Mouse (Mus musculus): Measurements from ENCODE around the gene 6330409D20Rik. TPM values are rescaled to one million over a fixed set of nuclear protein-coding genes. Genes with fewer than 3 reads are reported as not detected.

Gene 6330409D20Rik
- polyA plus RNA-seq, 1 experiment from 2014 or later = 0.30 TPM

DNA sequence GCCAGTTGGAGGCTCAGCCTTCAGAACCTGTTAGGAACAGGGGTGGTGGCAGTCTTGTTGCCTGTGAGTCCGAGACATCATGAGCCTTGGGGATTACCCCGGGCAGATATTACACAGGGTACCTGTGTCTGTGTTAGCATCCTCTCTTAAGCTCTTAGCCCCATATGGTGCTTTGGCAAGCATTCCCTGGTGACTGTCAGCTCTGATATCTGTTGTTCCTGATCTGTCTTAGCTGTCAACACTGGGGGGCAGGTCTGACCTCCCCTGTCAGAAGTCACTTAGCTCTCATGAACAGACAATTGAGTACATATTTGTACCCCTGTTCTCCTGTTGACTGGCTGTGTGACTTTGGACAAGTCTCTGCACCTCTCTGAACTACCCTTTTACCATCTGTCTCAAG is 18.2 kb upstream of the 6330409D20Rik start:
- H3K9ac ChIP-seq (replicated peaks; ENCODE audit: low read depth) = no peak overlapping the region
- 91% methylated on average over 2 of the region's 2 CpGs for WGBS

GRCm38 (mm10) chr2:32758503-32758902 is 17.7 kb upstream of the 6330409D20Rik start:
- Histone ChIP-seq H3K9me3 (ENCODE audit: low read length) (no peaks in the 10 kb centered on the region), H3K27me3 (replicated peaks; ENCODE audit: insufficient read depth, low read length) (no peaks in the 10 kb centered on the region), H3K4me2 (replicated peaks; ENCODE audit: low read depth, low read length) (no peak overlapping the region), H3K4me1 (ENCODE audit: insufficient read depth, low read depth, low read length) (no peaks in the 10 kb centered on the region), H3K36me3 (ENCODE audit: insufficient read depth, low read length) (peaks cover 9% of the 10 kb centered on the region; the same call in 1 of the 2 replicates), H3K4me3 (ENCODE audit: low read depth, low read length) (no peak overlapping the region), H3K9ac (replicated peaks; ENCODE audit: low read depth) (no peak overlapping the region), H3K27ac (ENCODE audit: low read length) (no peak overlapping the region)
- ATAC-seq (no peak), DNase-seq (ENCODE audit: low spot score) (no peak)
- 69% methylated on average over 8 of the region's 8 CpGs for WGBS
- TF ChIP-seq EP300 (IDR thresholded peaks at IDR 0.05) (no peak), CTCF (IDR thresholded peaks at IDR 0.05) (no peak)

More for the DNA sequence above, 18.2 kb upstream of the 6330409D20Rik start:
- Histone ChIP-seq H3K4me1 (ENCODE audit: insufficient read depth, low read depth, low read length) (no peaks in the 10 kb centered on the region), H3K4me3 (ENCODE audit: low read depth, low read length) (no peak overlapping the region), H3K27ac (ENCODE audit: low read length) (no peak overlapping the region), H3K36me3 (ENCODE audit: insufficient read depth, low read length) (peaks cover 7% of the 10 kb centered on the region; the same call in 1 of the 2 replicates), H3K9me3 (ENCODE audit: low read length) (no peaks in the 10 kb centered on the region), H3K4me2 (replicated peaks; ENCODE audit: low read depth, low read length) (no peak overlapping the region), H3K27me3 (replicated peaks; ENCODE audit: insufficient read depth, low read length) (no peaks in the 10 kb centered on the region)
- ATAC-seq (no peak), DNase-seq (ENCODE audit: low spot score) (no peak)
- TF ChIP-seq EP300 (IDR thresholded peaks at IDR 0.05) (no peak), CTCF (IDR thresholded peaks at IDR 0.05) (no peak)

- Histone ChIP-seq H3K36me3 (ENCODE audit: insufficient read depth, low read length) (peaks cover 11% of the 10 kb centered on the region; the same call in 1 of the 2 replicates), H3K4me3 (ENCODE audit: low read depth, low read length) (peak within 1 kb of the TSS; percentile 58)
These were observed 16.4 kb upstream of the 6330409D20Rik start, which contains the start of gene Tor2a for GRCm38 (mm10) chr2:32757056-32757845. TSS of gene Tor2a (plus strand) at chr2:32757234.

GRCm38 (mm10) chr2:32756674-32757055 is 15.8 kb upstream of the 6330409D20Rik start:
- H3K27ac ChIP-seq (ENCODE audit: low read length) = no peak overlapping the region
- WGBS = 34% methylated on average over 6 of the region's 6 CpGs
- no peak overlapping the region for H3K4me2 ChIP-seq (replicated peaks; ENCODE audit: low read depth, low read length)
- DNase-seq (ENCODE audit: low spot score) = no peak
- peak; percentile 15 for ATAC-seq
- no peak for TF ChIP-seq EP300 (IDR thresholded peaks at IDR 0.05)
- TF ChIP-seq CTCF (IDR thresholded peaks at IDR 0.05) = no peak
- no peaks in the 10 kb centered on the region for H3K9me3 ChIP-seq (ENCODE audit: low read length)
- H3K9ac ChIP-seq (replicated peaks; ENCODE audit: low read depth) = no peak overlapping the region
- H3K27me3 ChIP-seq (replicated peaks; ENCODE audit: insufficient read depth, low read length) = no peaks in the 10 kb centered on the region
- peaks cover 7% of the 10 kb centered on the region; the same call in 1 of the 2 replicates for H3K36me3 ChIP-seq (ENCODE audit: insufficient read depth, low read length)
- H3K4me3 ChIP-seq (ENCODE audit: low read depth, low read length) = no peak overlapping the region
- H3K4me1 ChIP-seq (ENCODE audit: insufficient read depth, low read depth, low read length) = no peaks in the 10 kb centered on the region

More at GRCm38 (mm10) chr2:32757056-32757845, 16.4 kb upstream of the 6330409D20Rik start, which contains the start of gene Tor2a:
- Histone ChIP-seq H3K27ac (ENCODE audit: low read length) (peak within 1 kb of the TSS; percentile 92), H3K4me2 (replicated peaks; ENCODE audit: low read depth, low read length) (peak within 1 kb of the TSS; percentile 78), H3K4me1 (ENCODE audit: insufficient read depth, low read depth, low read length) (no peaks in the 10 kb centered on the region), H3K9ac (replicated peaks; ENCODE audit: low read depth) (peak within 1 kb of the TSS; percentile 71), H3K9me3 (ENCODE audit: low read length) (no peaks in the 10 kb centered on the region), H3K27me3 (replicated peaks; ENCODE audit: insufficient read depth, low read length) (no peaks in the 10 kb centered on the region)
- ATAC-seq (peak; percentile 97), DNase-seq (ENCODE audit: low spot score) (peak; percentile 99)
- TF ChIP-seq CTCF (IDR thresholded peaks at IDR 0.05) = peak; percentile 95
- TF ChIP-seq EP300 (IDR thresholded peaks at IDR 0.05) = no peak
- under 1% methylated on average over 54 of the region's 66 CpGs for WGBS

DNA sequence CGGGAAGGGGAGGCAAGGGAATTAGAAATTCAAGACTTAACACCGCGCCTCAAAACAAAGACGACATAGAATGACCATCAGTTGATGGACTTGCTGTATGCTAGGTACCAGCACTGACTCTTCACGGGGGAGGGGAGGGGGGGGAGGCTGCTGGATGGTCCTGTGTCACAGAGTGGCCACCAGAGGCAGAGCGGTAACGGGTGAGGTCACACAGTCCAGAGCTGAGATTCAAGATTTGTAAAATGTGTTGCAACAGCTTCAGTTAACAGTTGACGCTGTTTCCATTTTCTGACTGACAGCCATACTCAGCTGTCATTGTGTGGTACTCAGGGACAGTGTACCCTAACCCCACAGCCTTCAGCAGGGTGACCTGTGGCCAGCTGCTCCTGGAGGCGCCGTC is 11.4 kb upstream of the 6330409D20Rik start:
- 66% methylated on average over 10 of the region's 10 CpGs for WGBS
- Histone ChIP-seq H3K4me2 (replicated peaks; ENCODE audit: low read depth, low read length) (peak overlapping the region; percentile 48), H3K27me3 (replicated peaks; ENCODE audit: insufficient read depth, low read length) (no peaks in the 10 kb centered on the region), H3K27ac (ENCODE audit: low read length) (no peak overlapping the region), H3K36me3 (ENCODE audit: insufficient read depth, low read length) (peaks cover 12% of the 10 kb centered on the region; the same call in 1 of the 2 replicates), H3K4me1 (ENCODE audit: insufficient read depth, low read depth, low read length) (no peaks in the 10 kb centered on the region), H3K4me3 (ENCODE audit: low read depth, low read length) (peak overlapping the region; percentile 24; the same call in 1 of the 2 replicates), H3K9ac (replicated peaks; ENCODE audit: low read depth) (no peak overlapping the region), H3K9me3 (ENCODE audit: low read length) (no peaks in the 10 kb centered on the region)
- ATAC-seq (peak; percentile 32), DNase-seq (ENCODE audit: low spot score) (peak; percentile 78)
- TF ChIP-seq EP300 (IDR thresholded peaks at IDR 0.05) (no peak), CTCF (IDR thresholded peaks at IDR 0.05) (peak; percentile 63)

GRCm38 (mm10) chr2:32751665-32752033 is 10.8 kb upstream of the 6330409D20Rik start:
- H3K36me3 ChIP-seq (ENCODE audit: insufficient read depth, low read length) = peaks cover 12% of the 10 kb centered on the region; the same call in 1 of the 2 replicates
- no peaks in the 10 kb centered on the region for H3K27me3 ChIP-seq (replicated peaks; ENCODE audit: insufficient read depth, low read length)
- no peaks in the 10 kb centered on the region for H3K4me1 ChIP-seq (ENCODE audit: insufficient read depth, low read depth, low read length)
- TF ChIP-seq EP300 (IDR thresholded peaks at IDR 0.05) (no peak), CTCF (IDR thresholded peaks at IDR 0.05) (no peak)
- WGBS = 42% methylated on average over 8 of the region's 10 CpGs
- H3K27ac ChIP-seq (ENCODE audit: low read length) = no peak overlapping the region; the same call in 1 of the 2 replicates
- peak overlapping the region; percentile 24 for H3K4me3 ChIP-seq (ENCODE audit: low read depth, low read length)
- no peak for DNase-seq (ENCODE audit: low spot score)
- H3K9ac ChIP-seq (replicated peaks; ENCODE audit: low read depth) = no peak overlapping the region
- peak overlapping the region; percentile 48 for H3K4me2 ChIP-seq (replicated peaks; ENCODE audit: low read depth, low read length)
- peak; percentile 34 for ATAC-seq
- no peaks in the 10 kb centered on the region for H3K9me3 ChIP-seq (ENCODE audit: low read length)
